Mouse (Mus musculus) lung, adult 2 months (tissue): ENCODE measurements around the gene Draxin.

ENCODE experiments used
- CTCF ChIP-seq: fragments of 200-500 bp; IDR thresholded peaks from 2 replicates; pipeline ENCODE4 v1.5.1; 2011; ENCODE audit warnings: mild to moderate bottlenecking, low read length, control low read depth; ENCODE audit not compliant: insufficient read depth
- POLR2A ChIP-seq: fragments of 200-500 bp; IDR thresholded peaks from 2 replicates; pipeline ENCODE4 v1.6.1; 2011; ENCODE audit warnings: low read depth, mild to moderate bottlenecking, control low read depth, low read length, borderline replicate concordance; ENCODE audit errors: extremely low read depth

DNA sequence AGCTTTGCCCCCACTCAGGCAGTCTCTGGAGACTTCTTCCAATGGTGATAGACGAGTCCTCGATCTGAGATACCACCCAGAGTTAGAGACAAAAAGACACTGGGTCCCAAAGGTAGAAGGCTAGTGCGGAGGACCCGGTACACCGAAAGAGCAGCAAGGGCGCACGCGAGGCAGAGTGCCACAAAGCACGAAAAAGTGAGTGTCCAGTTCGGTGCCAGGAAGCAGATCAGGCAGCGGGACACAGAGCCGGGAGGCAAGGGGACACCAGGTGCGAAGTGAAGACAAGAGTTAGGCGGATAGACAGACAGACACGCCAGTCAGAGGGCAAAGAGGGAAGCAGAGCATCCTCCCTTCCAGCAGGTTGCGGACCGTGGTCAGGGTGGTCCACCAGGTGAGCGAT, 365 bp downstream of the Draxin start, which contains the start of gene Mad2l2:
- TF ChIP-seq CTCF (no peak), POLR2A (no peak)
